Mouse (Mus musculus) G1E (cell line): Measurements from ENCODE around the gene Gm11239.

Experiments
- CTCF ChIP-seq: IDR thresholded peaks from 2 replicates; pipeline ENCODE4 v1.5.1; 2012; ENCODE audit warnings: low read depth, low read length, inconsistent platforms, mixed read lengths
- GATA1 ChIP-seq: IDR thresholded peaks from 2 replicates; pipeline ENCODE4 v1.6.1; 2012; ENCODE audit warnings: borderline replicate concordance, low read length, inconsistent platforms, mixed read lengths
- GATA2 ChIP-seq: IDR thresholded peaks from 2 replicates; pipeline ENCODE4 v1.6.1; 2012; ENCODE audit warnings: low read depth, low read length, inconsistent platforms, borderline replicate concordance
- POLR2AphosphoS5 ChIP-seq: IDR thresholded peaks from 2 replicates; pipeline ENCODE4 v1.6.1; 2012; ENCODE audit warnings: low read depth, low read length, inconsistent platforms; ENCODE audit not compliant: insufficient replicate concordance
- TAL1 ChIP-seq: conservative IDR thresholded peaks from 2 replicates; pipeline ENCODE4 v1.6.1; 2012; ENCODE audit warnings: low read depth, low read length, inconsistent platforms, mixed read lengths

- TF ChIP-seq TAL1, result no peak
- no peak for TF ChIP-seq CTCF
- no peak for TF ChIP-seq GATA1
- TF ChIP-seq POLR2AphosphoS5, result no peak
- TF ChIP-seq GATA2, result no peak
Observed at GRCm38 (mm10) chr4:73718761-73719160, 50.6 kb downstream of the Gm11239 start.
